Mouse (Mus musculus): ENCODE measurements around the gene Pou5f1.

Gene Pou5f1

DNA sequence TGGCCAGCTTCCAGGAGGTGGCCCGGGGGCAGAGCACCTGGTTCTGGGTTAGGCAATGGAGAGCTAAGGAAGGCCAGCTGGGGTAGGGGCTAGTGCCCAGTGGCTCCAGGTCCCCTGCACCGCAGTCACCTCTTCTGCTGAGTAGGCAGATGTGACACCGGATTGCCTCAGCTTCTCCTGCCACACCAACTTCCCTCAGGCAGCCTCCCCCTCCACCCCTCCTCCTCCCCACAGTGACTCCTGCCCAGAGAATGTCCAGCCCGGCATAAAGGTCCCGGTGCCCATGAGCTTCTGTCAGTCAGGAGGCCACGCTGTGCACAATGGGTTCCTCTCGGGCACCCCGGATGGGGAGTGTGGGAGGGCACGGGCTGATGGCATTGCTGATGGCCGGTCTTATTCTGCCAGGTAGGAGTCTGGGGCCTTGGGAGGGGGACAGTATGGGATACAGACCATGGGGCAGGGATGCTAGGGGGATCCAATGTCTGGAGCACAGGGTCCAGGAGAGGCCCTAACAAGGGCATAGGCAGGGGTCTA is 46.1 kb downstream of the Pou5f1 start, which contains the start of gene Cdsn:
Gene Cdsn, plus strand, starts transcription at position 248 of the 534 bp plus-strand sequence.
- DNase-seq = no peak

DNA sequence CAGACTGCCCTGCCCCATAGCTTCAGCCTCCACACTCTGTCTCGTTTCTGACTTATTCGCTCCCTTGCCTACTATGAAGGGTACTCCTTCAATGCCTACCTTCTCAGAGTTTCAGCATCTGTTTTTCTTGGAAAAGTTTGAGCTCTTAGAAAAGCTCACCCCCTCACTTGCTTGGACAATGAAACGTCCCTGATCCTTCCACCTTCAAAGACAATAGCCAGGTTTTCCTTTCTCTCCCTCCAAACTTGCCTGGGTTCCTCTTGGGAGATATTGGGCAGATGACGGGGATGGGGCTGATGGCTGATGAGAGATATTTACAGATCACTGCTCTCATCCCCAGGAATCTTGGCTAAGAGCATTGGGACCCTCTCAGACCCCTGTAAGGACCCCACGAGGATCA is 48.5 kb downstream of the Pou5f1 start:
- DNase-seq = no peak

DNA sequence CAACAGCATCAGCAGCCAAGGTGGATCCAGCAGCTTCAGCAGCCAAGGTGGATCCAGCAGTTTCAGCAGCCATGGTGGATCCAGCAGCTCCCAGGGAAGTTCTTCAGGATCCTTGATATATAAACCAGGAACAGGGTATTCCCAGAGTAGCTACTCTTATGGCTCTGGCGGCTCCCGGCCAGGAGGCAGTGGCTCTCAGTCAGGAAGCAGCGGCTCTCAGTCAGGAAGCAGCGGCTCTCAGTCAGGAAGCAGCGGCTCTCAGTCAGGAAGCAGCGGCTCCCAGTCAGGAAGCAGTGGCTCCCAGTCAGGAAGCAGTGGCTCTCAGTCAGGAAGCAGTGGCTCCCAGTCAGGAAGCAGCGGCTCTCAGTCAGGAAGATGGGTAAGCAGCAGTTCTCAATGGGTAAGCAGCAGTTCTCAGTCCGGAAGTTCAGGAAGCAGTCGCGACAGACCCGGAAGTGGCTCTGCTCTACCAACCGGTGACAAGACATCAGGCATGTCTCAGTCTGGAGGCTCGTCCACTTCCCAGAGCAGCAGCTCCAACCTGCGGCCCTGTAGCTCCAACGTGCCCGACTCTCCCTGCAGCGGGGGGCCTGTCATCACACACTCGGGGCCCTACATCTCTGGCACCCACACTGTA is 49.1 kb downstream of the Pou5f1 start:
- DNase-seq = no peak

DNA sequence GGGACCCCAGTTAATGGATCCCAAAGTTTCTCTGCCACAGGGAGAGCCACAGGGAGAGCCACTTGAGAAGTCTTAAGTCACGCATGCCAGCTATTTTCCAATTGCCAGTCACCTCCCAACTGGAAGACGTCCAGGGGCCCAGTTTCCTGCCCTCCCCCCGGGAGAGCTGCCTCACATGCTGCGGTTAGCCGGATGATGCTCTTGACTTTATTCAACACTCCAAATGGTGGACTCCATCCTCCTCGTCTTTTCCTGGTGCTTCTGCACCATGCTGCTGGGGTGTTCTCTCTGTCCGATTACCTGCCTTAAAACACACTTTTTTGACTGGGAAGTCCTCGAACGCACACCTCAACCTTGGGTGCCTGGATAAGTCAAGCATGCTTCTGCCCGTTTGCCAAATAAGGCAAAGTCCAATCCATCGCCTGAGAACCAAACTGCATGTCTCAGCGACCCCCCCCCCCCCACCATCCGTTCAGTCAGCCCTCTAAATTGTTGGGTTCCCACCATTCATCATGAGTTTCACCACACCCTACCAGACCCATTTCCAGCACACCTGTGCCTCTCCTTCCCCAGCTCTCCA is 50.5 kb downstream of the Pou5f1 start:
- peak; percentile 72 for DNase-seq

DNA sequence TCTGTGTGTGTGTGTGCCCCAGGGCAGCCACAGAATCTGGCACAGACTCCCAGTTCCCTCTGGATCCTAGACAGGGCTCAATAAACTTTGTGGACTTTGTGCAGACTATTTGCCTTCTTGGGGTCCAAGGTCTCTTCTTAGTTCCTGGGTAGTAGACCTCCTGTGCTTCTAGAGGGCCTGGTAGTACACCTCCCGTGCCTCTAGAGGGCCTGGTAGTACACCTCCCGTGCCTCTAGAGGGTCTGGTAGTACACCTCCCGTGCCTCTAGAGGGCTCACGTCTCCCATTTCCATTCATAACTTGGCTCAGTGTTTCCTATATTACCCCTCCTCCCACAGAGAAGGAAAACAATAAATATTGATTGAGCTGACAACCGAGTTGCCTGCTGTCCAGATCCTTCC is 51.0 kb downstream of the Pou5f1 start:
- DNase-seq = peak; percentile 92

DNA sequence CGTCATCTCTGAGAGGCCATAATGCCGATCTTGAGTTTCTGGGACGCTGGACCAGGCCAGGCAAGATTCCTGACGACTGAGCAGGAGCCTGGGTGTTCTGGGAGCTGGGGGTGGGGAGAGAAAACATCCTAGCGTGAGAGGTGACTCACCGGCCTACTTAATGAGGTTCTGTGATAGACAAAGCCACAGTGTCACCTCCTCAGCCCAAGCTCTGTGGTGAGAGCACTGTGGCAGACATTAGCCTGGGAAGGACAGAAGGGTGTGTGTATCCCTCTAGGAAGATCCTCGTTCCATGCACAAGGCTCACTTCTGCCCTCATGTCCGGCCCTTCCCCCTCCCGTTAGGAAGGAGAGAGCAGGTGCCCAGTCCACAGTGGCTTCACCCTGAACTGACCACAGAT is 51.5 kb downstream of the Pou5f1 start:
- peak; percentile 12 for DNase-seq

DNA sequence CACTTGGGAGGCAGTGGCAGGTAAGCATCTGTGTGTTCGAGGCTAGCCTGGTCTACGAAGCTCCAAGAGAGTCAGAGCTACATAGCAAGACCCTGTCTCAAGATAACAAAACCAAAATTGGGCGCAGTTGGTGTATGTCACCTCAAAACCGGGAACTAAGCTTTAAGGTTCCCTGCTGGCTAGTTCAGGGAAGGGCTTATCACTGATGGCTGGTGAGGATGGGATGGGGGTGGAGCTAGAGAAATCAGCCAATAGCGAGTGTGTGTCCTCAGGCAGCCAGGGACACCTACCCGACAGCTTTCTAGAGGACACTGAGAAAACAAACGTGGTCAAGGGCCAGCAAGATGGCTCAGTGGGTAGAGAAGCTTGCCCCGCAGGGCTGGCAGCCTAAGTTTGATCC is 52.4 kb downstream of the Pou5f1 start:
- DNase-seq = no peak
